Mouse (Mus musculus) CH12.LX (cell line): ENCODE data around the gene Hist1h2an. TPM values are rescaled to one million over a fixed set of nuclear protein-coding genes. Genes with fewer than 3 reads are reported as not detected.

Experiments used
- DNase-seq: peaks from one replicate; pipeline ENCODE4 v3.0.0-alpha.2; 2013; ENCODE audit errors: extremely low read depth
- H3K27ac ChIP-seq: 2 replicates; pipeline ENCODE4 v1.5.1; 2012; ENCODE audit warnings: low read depth, mild to moderate bottlenecking, control low read depth, moderate library complexity; ENCODE audit not compliant: insufficient read depth
- H3K27me3 ChIP-seq: replicated peaks from 2 replicates; pipeline ENCODE3; 2012; ENCODE audit warnings: inconsistent platforms
- H3K36me3 ChIP-seq, 2 experiments: replicated peaks in 1 of 2; 2 replicates each; pipeline versions ENCODE3 to v1.6.1; 2012; ENCODE audit warnings: inconsistent platforms in 1 of 2, low read length in 1 of 2, mild to moderate bottlenecking in 1 of 2, mixed read lengths in 1 of 2, moderate library complexity in 1 of 2; ENCODE audit not compliant: control insufficient read depth in 1 of 2, insufficient read depth in 1 of 2
- H3K4me1 ChIP-seq, 2 experiments: 2 replicates each; pipeline ENCODE4 v1.6.1; 2012; ENCODE audit warnings: inconsistent platforms in 1 of 2, moderate library complexity in 1 of 2; ENCODE audit not compliant: insufficient read depth in 2 of 2, control insufficient read depth in 1 of 2
- H3K4me2 ChIP-seq: 2 replicates; pipeline ENCODE4 v1.6.1; 2012; ENCODE audit warnings: low read depth, mild to moderate bottlenecking, control low read depth; ENCODE audit not compliant: poor library complexity, insufficient read depth, severe bottlenecking
- H3K4me3 ChIP-seq, 3 experiments: fragments of 150-350 bp in 1 of 3; sonication (generic) in 1 of 3; replicated peaks in 1 of 3; 2 replicates each; pipeline versions ENCODE3 to v1.5.1; 2011 to 2012; ENCODE audit warnings: low read depth in 2 of 3, low read length in 2 of 3, mild to moderate bottlenecking in 2 of 3, moderate library complexity in 2 of 3, control low read depth in 1 of 3, improper control_type of control experiment in 1 of 3, inconsistent platforms in 1 of 3, mixed read lengths in 1 of 3; ENCODE audit not compliant: poor library complexity in 1 of 3
- H3K79me2 ChIP-seq: replicated peaks from 2 replicates; pipeline ENCODE4 v1.6.1; 2012; ENCODE audit warnings: mild to moderate bottlenecking, moderate library complexity; ENCODE audit not compliant: control insufficient read depth, poor library complexity, insufficient read depth, severe bottlenecking; ENCODE audit errors: extremely low read depth
- H3K9ac ChIP-seq: 2 replicates; pipeline ENCODE4 v1.6.1; 2012; ENCODE audit warnings: low read depth, mild to moderate bottlenecking, control low read depth, moderate library complexity; ENCODE audit not compliant: insufficient read depth
- H3K9me3 ChIP-seq: replicated peaks from 2 replicates; pipeline ENCODE3; 2012; ENCODE audit warnings: low read length, inconsistent platforms, mixed read lengths
- BHLHE40 ChIP-seq: IDR thresholded peaks from 2 replicates; pipeline ENCODE4 v1.6.1; 2011; ENCODE audit warnings: mild to moderate bottlenecking, low read depth, low read length, improper control_type of control experiment
- CHD1 ChIP-seq: IDR thresholded peaks from 2 replicates; pipeline ENCODE4 v1.6.1; 2012; ENCODE audit warnings: low read depth, low read length, improper control_type of control experiment, inconsistent platforms
- CHD2 ChIP-seq: IDR thresholded peaks from 2 replicates; pipeline ENCODE4 v1.6.1; 2011; ENCODE audit warnings: low read length, improper control_type of control experiment
- CTCF ChIP-seq, 2 experiments: IDR thresholded peaks in 1 of 2; conservative IDR thresholded peaks in 1 of 2; 2 replicates each; pipeline ENCODE4 v1.5.1; 2011 to 2012; ENCODE audit warnings: low read depth in 2 of 2, low read length in 2 of 2, improper control_type of control experiment in 1 of 2, inconsistent platforms in 1 of 2, mild to moderate bottlenecking in 1 of 2, moderate library complexity in 1 of 2
- E2F4 ChIP-seq: IDR thresholded peaks from 2 replicates; pipeline ENCODE4 v1.6.1; 2011; ENCODE audit warnings: low read depth, low read length, improper control_type of control experiment; ENCODE audit not compliant: insufficient replicate concordance
- EP300 ChIP-seq: IDR thresholded peaks from 2 replicates; pipeline ENCODE4 v1.6.1; 2011; ENCODE audit warnings: low read length, improper control_type of control experiment
- ETS1 ChIP-seq: conservative IDR thresholded peaks from 2 replicates; pipeline ENCODE4 v1.6.1; 2012; ENCODE audit warnings: low read depth, mild to moderate bottlenecking, inconsistent platforms, low read length, improper control_type of control experiment, moderate library complexity
- GABPA ChIP-seq: IDR thresholded peaks from 2 replicates; pipeline ENCODE4 v1.6.1; 2012; ENCODE audit warnings: low read depth, low read length, improper control_type of control experiment, inconsistent platforms; ENCODE audit not compliant: insufficient replicate concordance
- HCFC1 ChIP-seq: IDR thresholded peaks from 2 replicates; pipeline ENCODE4 v1.6.1; 2012; ENCODE audit warnings: low read depth, mild to moderate bottlenecking, inconsistent platforms, low read length, improper control_type of control experiment
- IRF4 ChIP-seq: IDR thresholded peaks from 2 replicates; pipeline ENCODE4 v1.6.1; 2014; ENCODE audit warnings: low read depth, mild to moderate bottlenecking, inconsistent platforms, low read length, improper control_type of control experiment
- JUN ChIP-seq: IDR thresholded peaks from 2 replicates; pipeline ENCODE4 v1.6.1; 2011; ENCODE audit warnings: low read depth, mild to moderate bottlenecking, low read length, improper control_type of control experiment, moderate library complexity; ENCODE audit not compliant: insufficient read depth
- JUND ChIP-seq: conservative IDR thresholded peaks from 2 replicates; pipeline ENCODE4 v1.6.1; 2011; ENCODE audit warnings: low read depth, low read length, improper control_type of control experiment
- KAT2A ChIP-seq: IDR thresholded peaks from 2 replicates; pipeline ENCODE4 v1.6.1; 2012; ENCODE audit warnings: low read length, improper control_type of control experiment, inconsistent platforms; ENCODE audit not compliant: insufficient replicate concordance
- MAFK ChIP-seq: IDR thresholded peaks from 2 replicates; pipeline ENCODE4 v1.6.1; 2011; ENCODE audit warnings: low read length, improper control_type of control experiment; ENCODE audit not compliant: insufficient replicate concordance
- MAX ChIP-seq: IDR thresholded peaks from 2 replicates; pipeline ENCODE4 v1.6.1; 2011; ENCODE audit warnings: low read length, improper control_type of control experiment
- MEF2A ChIP-seq: IDR thresholded peaks from 2 replicates; pipeline ENCODE4 v1.6.1; 2014; ENCODE audit warnings: low read depth, mild to moderate bottlenecking, inconsistent platforms, low read length, improper control_type of control experiment, borderline replicate concordance
- MXI1 ChIP-seq: IDR thresholded peaks from 2 replicates; pipeline ENCODE4 v1.6.1; 2011; ENCODE audit warnings: mild to moderate bottlenecking, low read depth, low read length, improper control_type of control experiment
- NRF1 ChIP-seq: IDR thresholded peaks from 2 replicates; pipeline ENCODE4 v1.6.1; 2014; ENCODE audit warnings: low read depth, mild to moderate bottlenecking, inconsistent platforms, low read length, improper control_type of control experiment, moderate library complexity
- PAX5 ChIP-seq: IDR thresholded peaks from 2 replicates; pipeline ENCODE4 v1.6.1; 2012; ENCODE audit warnings: low read length, inconsistent platforms, mixed read lengths
- POLR2A ChIP-seq: IDR thresholded peaks from 2 replicates; pipeline ENCODE4 v1.6.1; 2011; ENCODE audit warnings: low read depth, mild to moderate bottlenecking, improper control_type of control experiment, low read length
- POLR2AphosphoS2 ChIP-seq: IDR thresholded peaks from 2 replicates; pipeline ENCODE4 v1.6.1; 2011; ENCODE audit warnings: low read depth, low read length, improper control_type of control experiment
- RAD21 ChIP-seq: IDR thresholded peaks from 2 replicates; pipeline ENCODE4 v1.6.1; 2011; ENCODE audit warnings: low read depth, mild to moderate bottlenecking, low read length, improper control_type of control experiment, moderate library complexity
- RCOR1 ChIP-seq: conservative IDR thresholded peaks from 2 replicates; pipeline ENCODE4 v1.6.1; 2012; ENCODE audit warnings: low read depth, mild to moderate bottlenecking, inconsistent platforms, low read length, improper control_type of control experiment
- SMC3 ChIP-seq: IDR thresholded peaks from 2 replicates; pipeline ENCODE4 v1.6.1; 2011; ENCODE audit warnings: low read depth, low read length, improper control_type of control experiment
- TBP ChIP-seq: conservative IDR thresholded peaks from 2 replicates; pipeline ENCODE4 v1.6.1; 2011; ENCODE audit warnings: low read depth, low read length, improper control_type of control experiment
- TCF12 ChIP-seq: IDR thresholded peaks from 2 replicates; pipeline ENCODE4 v1.6.1; 2014; ENCODE audit warnings: low read depth, mild to moderate bottlenecking, inconsistent platforms, low read length, improper control_type of control experiment
- ZC3H11A ChIP-seq: IDR thresholded peaks from 2 replicates; pipeline ENCODE4 v1.6.1; 2012; ENCODE audit warnings: low read depth, mild to moderate bottlenecking, inconsistent platforms, low read length, improper control_type of control experiment
- ZKSCAN1 ChIP-seq: IDR thresholded peaks from 2 replicates; pipeline ENCODE4 v1.6.1; 2012; ENCODE audit warnings: low read depth, inconsistent platforms, low read length, improper control_type of control experiment, borderline replicate concordance
- ZMIZ1 ChIP-seq: IDR thresholded peaks from 2 replicates; pipeline ENCODE4 v1.6.1; 2012; ENCODE audit warnings: low read depth, mild to moderate bottlenecking, inconsistent platforms, low read length, improper control_type of control experiment
- ZNF384 ChIP-seq: IDR thresholded peaks from 2 replicates; pipeline ENCODE4 v1.6.1; 2012; ENCODE audit warnings: low read depth, low read length, improper control_type of control experiment, inconsistent platforms
- dilution Hi-C: fragments of 300-500 bp; cut with MboI; formaldehyde crosslinking; loops from 2 replicates; pipeline ENCODE4 v1.14.3; 2020; ENCODE audit warnings: low sequenced_read_pairs; ENCODE audit not compliant: extremely low pct_unique_long_range_greater_than_20kb, extremely low pct_ligation_motif_present
- in situ Hi-C: fragments of 300-500 bp; cut with MboI; formaldehyde crosslinking; loops from 3 replicates; pipeline ENCODE4 v1.14.3; 2019; ENCODE audit warnings: low sequenced_read_pairs, low pct_ligation_motif_present, low pct_unique_long_range_greater_than_20kb, mixed read lengths
- polyA plus RNA-seq: library from polyadenylated mRNA; unstranded; fragments of >175 nt; gene quantifications from 2 replicates; pipeline ENCODE4 v1.2.1, GENCODE M21; 2012; ENCODE audit warnings: low read depth; ENCODE audit not compliant: insufficient read length
- total RNA-seq, 2 experiments: library from RNA; depleted of rRNA; stranded (reverse); fragments of 300-350 nt in 1 of 2; fragments of >200 nt in 1 of 2; gene quantifications; 2 replicates each; pipeline ENCODE4 v1.2.3; 2012 to 2014

Gene Hist1h2an
- total and polyA plus RNA-seq, 3 experiments: 4.7 to 792 (median 7.1) TPM

GRCm38 (mm10) chr13:21783734-21784161 lies 3.3 kb downstream of the Hist1h2an start:
- in situ Hi-C loops: no loop called here
- H3K36me3 ChIP-seq: no peaks in the 10 kb centered on the region

GRCm38 (mm10) chr13:21783255-21783617 lies 3.8 kb downstream of the Hist1h2an start, which contains the start of gene Hist1h3i:
Gene Hist1h3i, minus strand, starts transcription at chr13:21783370.
- peak within 1 kb of the TSS; percentile 72 for H3K4me2 ChIP-seq
- H3K9me3 ChIP-seq: no peaks in the 10 kb centered on the region
- H3K9ac ChIP-seq: peak within 1 kb of the TSS; percentile 83
- H3K79me2 ChIP-seq: no peaks in the 10 kb centered on the region
- H3K27ac ChIP-seq: peak within 1 kb of the TSS; percentile 94
- dilution Hi-C loops: no loop called here
- H3K36me3 ChIP-seq: no peaks in the 10 kb centered on the region
- peaks cover 0 to 29% of the 10 kb centered on the region in 2 experiments; a peak in 3 of 4 replicates for H3K4me1 ChIP-seq
- DNase-seq: peak; percentile 92
- in situ Hi-C loops: no loop called here
- H3K27me3 ChIP-seq: no peaks in the 10 kb centered on the region
- H3K4me3 ChIP-seq: peak within 1 kb of the TSS; percentile 29 to 59 (median 43)
- TF ChIP-seq BHLHE40 (no peak), JUND (no peak), TCF12 (peak; percentile 77), MAX (no peak), MAFK (peak; percentile 62; the same call in 1 of the 2 replicates), NRF1 (no peak), EP300 (no peak), GABPA (no peak), JUN (no peak), SMC3 (no peak), CHD2 (peak; percentile 79), ZKSCAN1 (no peak), CTCF (conservative IDR thresholded peaks at IDR 0.05 in 1 of 2, IDR thresholded peaks at IDR 0.05 in 1 of 2; ENCODE audit: low read depth in 2 of 2, low read length in 2 of 2) (no peak), RCOR1 (no peak), MEF2A (no peak), E2F4 (no peak), POLR2AphosphoS2 (peak; percentile 62), ETS1 (no peak), MXI1 (no peak), KAT2A (no peak), HCFC1 (peak; percentile 35), PAX5 (no peak), TBP (peak; percentile 99), POLR2A (peak; percentile 97), IRF4 (no peak), ZMIZ1 (peak; percentile 99), CHD1 (peak; percentile 70; the same call in 1 of the 2 replicates), ZC3H11A (no peak), ZNF384 (no peak)

More at GRCm38 (mm10) chr13:21783734-21784161, 3.3 kb downstream of the Hist1h2an start:
- no peaks in the 10 kb centered on the region for H3K27me3 ChIP-seq
- TF ChIP-seq TBP: no peak
- no peak for TF ChIP-seq CTCF (conservative IDR thresholded peaks at IDR 0.05 in 1 of 2, IDR thresholded peaks at IDR 0.05 in 1 of 2; ENCODE audit: low read depth in 2 of 2, low read length in 2 of 2)
- TF ChIP-seq RAD21: no peak
- no peak for TF ChIP-seq ZMIZ1
- TF ChIP-seq BHLHE40: no peak; the same call in 1 of the 2 replicates
- no peak for TF ChIP-seq NRF1
- no peak for TF ChIP-seq POLR2AphosphoS2
- TF ChIP-seq E2F4: peak; percentile 97
- no peak for TF ChIP-seq MAFK
- TF ChIP-seq HCFC1: no peak
- peak; percentile 34; the same call in 1 of the 2 replicates for TF ChIP-seq IRF4
- peak; percentile 40; the same call in 1 of the 2 replicates for TF ChIP-seq ZNF384
- TF ChIP-seq, all 38 proteins: peak for 3
- peak; percentile 65 for DNase-seq
- Histone ChIP-seq H3K9me3 (no peaks in the 10 kb centered on the region), H3K27ac (peak overlapping the region; percentile 85), H3K4me2 (peak overlapping the region; percentile 72), H3K4me1 (peaks cover 0 to 33% of the 10 kb centered on the region in 2 experiments; a peak in 3 of 4 replicates), H3K4me3 (peak overlapping the region in 1 of 3 experiments; percentile 25), H3K9ac (peak overlapping the region; percentile 37), H3K79me2 (no peaks in the 10 kb centered on the region)
- dilution Hi-C loops: no loop called here
